Mouse (Mus musculus): ENCODE results near the gene Zfp605.
"Not testable (repeated sequence)": the region's sequence is repeated elsewhere in the genome, so short reads cannot be mapped to it uniquely, and the experiment has no call there.

Gene Zfp605

GRCm38 (mm10) chr5:110109991-110110441 is at the start of gene Zfp605:
Gene Zfp605 (plus strand): TSS chr5:110110092.
- DNase-seq (ENCODE audit: low read depth, low spot score) = peak; percentile 87

- DNase-seq (ENCODE audit: low read depth, low spot score) = not testable (repeated sequence)
Observed at GRCm38 (mm10) chr5:110072413-110072812, 37.5 kb upstream of the Zfp605 start, which contains the start of gene Gm17655. Gene Gm17655 (minus strand): TSS chr5:110072513.

DNA sequence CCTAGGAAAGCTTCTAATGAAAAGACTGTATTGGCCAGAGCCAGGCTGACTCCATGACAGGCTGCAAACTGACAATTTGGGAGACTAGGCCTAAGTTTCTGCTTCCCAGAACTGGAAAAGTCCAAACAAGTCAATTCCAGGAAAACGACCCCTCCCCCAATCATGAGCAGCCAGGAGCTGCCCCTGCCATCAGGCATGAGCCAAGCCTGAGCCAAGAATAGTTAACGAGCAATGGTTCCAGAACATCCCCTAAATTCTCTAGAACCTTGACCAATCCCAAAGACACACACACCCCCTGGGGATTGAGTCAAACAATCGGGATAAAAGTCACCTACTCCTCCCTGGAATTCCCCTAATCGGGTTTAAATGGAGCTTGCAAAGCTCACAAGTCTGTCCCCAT is 26.9 kb upstream of the Zfp605 start:
- no peak for DNase-seq (ENCODE audit: low read depth, low spot score)

DNA sequence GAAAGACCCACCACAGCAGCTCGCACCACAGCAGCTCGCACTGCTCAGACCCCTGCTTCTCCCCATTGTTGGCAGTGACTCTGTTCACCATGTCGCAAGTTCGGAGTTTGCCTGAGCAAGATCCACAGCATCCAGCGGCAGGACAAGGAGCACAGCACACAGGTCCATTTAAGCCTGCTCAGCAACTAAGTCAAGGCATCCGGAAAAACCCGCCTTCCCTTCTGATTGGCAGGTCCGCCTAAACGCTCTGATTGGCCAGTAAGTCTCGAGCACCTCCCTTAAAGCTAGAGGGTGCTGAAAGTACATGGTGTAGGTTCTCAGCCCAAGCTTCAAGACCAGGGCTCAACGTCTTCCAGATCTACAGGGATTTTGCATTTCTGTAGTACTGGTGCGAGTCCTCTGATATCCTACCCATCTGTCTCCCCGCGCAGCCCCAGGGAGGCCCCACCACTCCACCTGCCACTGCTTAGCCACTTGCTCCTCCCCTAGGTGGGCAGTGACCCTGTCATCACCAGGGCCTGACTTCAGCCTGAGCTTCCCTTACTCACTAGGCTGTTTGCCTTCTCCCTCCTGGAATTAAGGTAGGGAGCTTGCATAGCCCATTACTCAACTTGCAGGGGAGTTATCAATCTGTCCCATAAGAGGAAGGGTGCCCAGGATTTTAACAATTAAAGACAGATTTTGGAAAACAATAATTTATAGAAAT is 23.6 kb upstream of the Zfp605 start:
- DNase-seq (ENCODE audit: low read depth, low spot score) = no peak

DNA sequence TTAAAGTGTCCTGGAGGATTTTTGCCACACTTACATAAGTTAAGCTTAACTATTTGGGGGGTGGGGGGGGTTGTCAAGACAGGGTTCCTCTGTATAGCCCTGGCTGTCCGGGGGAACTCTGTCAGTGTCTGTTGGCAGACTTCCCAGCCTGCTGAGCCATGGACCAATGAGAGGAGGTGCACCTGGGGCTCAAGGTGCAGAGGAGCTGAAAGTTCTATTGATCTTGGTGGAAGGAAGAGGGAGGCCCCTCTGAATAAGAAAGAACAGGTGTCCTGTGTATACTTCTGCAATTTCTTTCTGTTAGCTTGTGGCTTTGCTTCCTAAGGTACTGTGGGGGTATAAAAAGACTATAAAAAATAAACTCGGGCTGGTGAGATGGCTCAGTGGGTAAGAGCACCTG is 18.3 kb upstream of the Zfp605 start:
- no peak for DNase-seq (ENCODE audit: low read depth, low spot score)

- peak; percentile 92 for DNase-seq (ENCODE audit: low read depth, low spot score)
Observed at GRCm38 (mm10) chr5:110094030-110094846, 15.7 kb upstream of the Zfp605 start, which contains the start of gene Gm35315. Gene Gm35315 (minus strand): TSS chr5:110094420.

GRCm38 (mm10) chr5:110094847-110095213 is 15.1 kb upstream of the Zfp605 start:
- no peak for DNase-seq (ENCODE audit: low read depth, low spot score)

- no peak for DNase-seq (ENCODE audit: low read depth, low spot score)
Observed at GRCm38 (mm10) chr5:110098991-110099477, 10.9 kb upstream of the Zfp605 start.

DNA sequence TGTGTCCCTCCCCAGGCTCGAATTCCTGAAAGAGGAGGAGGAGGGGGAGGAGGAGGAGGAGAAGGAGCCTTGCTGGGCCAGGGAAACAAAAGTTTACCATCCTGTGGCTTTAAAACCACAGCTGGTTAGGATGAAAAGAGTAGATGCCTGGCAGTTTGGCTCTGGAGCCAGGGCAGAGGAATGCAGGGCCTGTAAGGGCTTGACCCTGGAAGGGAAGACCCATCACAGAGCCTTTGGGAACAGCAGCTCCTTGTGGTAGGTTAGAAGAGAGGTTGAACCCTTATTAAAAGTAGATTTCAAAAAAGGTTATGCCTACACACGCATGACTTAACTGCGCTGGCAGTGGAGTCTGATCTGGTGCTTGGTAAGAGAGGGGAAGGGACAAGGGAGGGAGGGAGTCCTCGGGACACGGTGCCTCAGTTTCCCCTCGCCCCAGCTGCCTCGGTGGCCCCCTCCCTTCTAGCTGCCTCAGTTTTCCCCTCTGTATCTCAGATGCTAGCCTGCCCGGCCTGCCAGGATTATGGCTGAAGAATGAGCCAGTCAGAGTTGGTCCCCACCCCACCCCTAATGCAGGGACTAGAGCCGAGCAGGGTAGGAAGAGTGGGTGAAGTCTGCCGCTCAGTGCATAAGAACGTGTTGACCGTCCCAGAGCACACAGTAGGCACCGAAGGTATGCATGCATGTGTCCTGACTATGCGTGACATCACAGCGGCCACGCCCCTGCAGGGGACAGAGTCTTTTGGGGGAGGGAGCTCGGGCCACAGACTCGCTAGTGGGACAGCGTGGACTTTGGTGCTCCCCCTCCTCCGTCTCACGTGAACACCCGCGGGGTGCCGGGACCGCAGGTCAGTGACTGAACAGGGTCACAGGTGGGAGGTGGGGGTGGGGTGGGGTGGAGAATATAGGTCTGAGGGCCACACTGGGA is 10.0 kb upstream of the Zfp605 start, which contains the start of gene Plcxd1:
Plcxd1 (plus strand) TSS at position 314 of the 925 bp plus-strand sequence.
- DNase-seq (ENCODE audit: low read depth, low spot score) = peak; percentile 19

DNA sequence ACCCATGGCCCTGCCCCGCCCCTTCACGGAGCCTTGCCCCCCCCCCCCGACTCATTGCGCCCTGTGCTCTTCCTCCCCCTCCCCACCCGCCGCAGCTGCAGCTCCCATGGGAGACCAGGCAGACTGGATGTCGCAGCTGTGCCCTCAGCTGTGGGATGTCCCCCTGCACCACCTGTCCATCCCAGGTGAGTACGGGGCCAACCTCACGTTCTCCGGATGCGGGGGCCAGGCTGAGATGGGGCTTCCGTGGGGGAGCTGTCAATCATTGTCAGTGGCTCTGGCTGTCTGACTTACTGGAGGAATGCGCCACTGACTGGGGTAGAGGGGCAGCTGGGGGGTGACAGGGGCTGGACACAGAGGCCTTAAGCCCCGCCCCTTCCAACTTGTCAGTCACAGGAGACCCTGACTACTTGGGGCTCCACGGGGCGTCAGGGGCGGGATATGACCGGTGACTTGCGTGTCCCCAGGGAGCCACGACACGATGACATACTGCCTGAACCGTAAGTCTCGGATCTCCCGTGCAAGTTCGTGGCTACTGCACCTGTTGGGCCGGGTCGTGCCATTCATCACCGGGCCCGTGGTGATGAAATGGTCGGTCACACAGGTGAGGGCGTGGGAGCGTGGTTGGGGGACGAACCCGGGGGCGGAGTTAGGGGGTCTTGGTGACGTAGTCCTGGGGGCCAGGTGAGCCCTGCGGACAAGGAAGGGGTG is 8.8 kb upstream of the Zfp605 start:
- peak; percentile 62 for DNase-seq (ENCODE audit: low read depth, low spot score)

DNA sequence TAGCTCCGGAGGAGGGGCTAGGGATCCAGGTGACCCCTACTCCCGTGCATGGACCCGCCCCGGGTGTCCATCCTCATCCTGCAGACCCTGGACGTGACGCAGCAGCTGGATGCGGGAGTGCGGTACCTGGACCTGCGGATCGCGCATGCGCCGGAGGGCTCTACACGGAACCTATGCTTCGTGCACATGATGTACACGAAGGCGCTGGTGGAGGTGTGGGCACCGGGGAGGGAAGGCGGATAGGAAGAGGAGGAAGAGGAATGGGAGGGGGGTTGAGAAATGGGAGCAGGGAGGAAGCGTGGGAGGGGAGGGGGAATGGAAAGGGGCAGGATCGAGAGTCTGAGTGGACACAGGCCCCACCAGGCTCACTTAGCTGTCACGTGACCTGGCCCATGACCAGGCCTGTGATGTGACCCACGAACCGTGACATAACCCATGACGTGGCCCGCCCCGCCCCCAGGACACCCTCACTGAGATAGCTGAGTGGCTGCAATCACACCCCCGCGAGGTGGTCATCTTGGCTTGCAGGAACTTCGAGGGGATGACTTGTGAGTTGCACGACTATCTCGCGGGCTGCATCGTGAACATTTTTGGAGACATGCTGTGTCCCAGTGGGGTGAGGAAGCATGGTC is 8.1 kb upstream of the Zfp605 start:
- peak; percentile 73 for DNase-seq (ENCODE audit: low read depth, low spot score)

- no peak for DNase-seq (ENCODE audit: low read depth, low spot score)
Observed at GRCm38 (mm10) chr5:110102429-110102828, 7.5 kb upstream of the Zfp605 start.

DNA sequence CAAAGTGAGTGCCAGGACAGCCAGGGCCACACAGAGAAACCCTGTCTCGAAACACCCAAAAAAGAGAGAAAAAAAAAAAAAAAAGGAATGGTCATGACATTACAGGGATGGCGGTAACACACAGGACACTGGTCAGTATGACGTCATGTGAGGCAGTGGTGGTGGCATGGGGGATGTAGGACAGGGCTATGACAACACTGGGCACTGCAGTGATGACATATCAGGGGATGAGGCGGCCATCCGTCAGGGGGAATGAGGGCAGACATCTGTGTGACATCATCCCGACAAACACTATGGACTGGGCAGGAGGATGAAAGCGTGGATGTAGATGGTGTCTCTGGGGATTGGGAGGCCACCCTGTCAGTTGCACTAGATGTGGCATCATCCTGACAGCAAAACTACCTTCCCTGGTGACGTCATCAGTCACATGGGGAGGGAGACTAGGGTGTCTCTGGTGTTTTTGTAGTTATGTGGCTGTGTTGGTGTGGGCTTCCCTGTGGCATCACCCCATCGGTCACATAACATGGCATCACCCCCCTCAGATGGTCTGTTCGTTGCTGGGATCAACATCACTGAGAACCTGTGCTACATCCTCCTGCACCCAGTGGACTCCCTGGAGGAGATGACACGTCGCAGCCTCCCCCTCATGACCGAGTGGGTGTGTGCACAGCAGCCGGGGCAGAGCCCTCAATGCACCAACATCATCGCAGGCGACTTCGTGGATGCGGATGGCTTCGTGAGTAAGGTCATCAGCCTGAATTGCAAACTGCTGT is 6.9 kb upstream of the Zfp605 start:
- peak; percentile 7 for DNase-seq (ENCODE audit: low read depth, low spot score)

DNA sequence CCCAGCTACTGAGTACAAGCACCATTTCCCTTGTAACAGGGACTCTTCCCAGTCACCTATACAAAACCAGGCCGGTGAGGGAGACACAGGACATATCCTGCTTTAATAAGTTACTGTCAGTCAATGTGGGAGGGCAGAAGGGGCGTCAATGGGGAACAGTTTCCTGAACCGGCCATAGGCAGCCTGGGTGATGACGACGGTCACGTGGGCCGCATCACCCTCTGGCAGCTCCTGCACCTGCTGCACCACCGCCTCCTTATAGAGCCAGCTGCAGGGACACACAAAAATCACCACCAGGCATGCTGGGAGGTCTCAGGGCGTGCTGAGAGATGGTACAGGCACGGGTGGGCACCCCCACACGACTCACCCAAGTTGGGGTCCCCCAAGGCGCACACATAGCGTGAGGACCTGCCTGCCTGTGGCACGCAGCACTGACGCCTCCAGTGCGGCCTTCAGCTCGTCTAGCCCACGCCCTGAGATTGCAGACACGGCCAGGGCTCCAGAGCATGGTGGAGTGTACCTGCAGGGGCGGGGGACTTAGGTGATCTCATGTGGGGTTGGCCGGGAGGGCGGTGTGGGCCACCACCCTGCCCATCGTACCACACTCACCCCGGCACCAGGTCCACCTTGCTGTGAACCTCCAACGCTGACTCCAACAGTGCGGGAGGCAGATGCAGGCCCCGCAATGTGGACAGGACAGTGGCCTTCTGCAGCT is 5.8 kb upstream of the Zfp605 start:
- DNase-seq (ENCODE audit: low read depth, low spot score) = no peak

- DNase-seq (ENCODE audit: low read depth, low spot score) = no peak
Observed at GRCm38 (mm10) chr5:110104616-110105380, 5.1 kb upstream of the Zfp605 start.

GRCm38 (mm10) chr5:110106140-110106871 is 3.6 kb upstream of the Zfp605 start:
- DNase-seq (ENCODE audit: low read depth, low spot score) = peak; percentile 20

DNA sequence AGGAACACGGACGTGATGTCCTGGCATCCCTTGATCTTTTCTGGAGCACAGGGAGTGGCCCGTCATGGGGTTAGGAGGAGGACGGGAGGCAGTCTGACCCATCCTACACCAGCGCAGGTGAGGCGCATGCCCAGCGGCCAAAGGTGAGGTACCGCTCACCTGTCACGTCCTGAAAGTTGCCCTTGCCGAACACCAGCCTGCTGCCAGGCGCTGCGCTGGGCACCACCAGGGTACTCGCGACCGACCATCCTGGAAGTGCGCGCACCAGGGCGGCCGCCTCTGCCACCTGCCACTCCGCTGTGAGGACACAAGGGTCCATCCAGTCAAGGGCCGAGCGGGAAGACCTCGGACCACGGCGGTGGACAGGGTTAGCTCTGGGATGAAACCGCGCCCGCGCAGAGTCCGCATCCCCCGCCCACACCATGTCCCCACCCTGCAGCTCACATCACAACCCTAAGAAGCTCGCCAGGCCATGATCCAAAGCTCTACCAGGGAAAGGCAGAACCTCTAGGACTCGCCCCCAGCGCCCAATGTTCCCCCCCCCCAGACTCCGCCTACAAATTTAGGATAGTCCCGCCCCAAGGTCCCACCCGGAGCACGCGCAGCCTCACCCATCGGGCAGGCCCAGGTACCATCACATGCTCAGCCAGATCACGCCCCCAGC is 2.9 kb upstream of the Zfp605 start:
- DNase-seq (ENCODE audit: low read depth, low spot score) = no peak
